Mouse (Mus musculus) neural tube, embryonic 12.5 days (tissue): ENCODE measurements around the gene Aldh1l1. TPM values are rescaled to one million over a fixed set of nuclear protein-coding genes. Genes with fewer than 3 reads are reported as not detected.

ENCODE experiments used
- ATAC-seq: fragments of 200-750 bp; cut with Nextera tagmentation; 2 replicates; pipeline ENCODE4 v1.8.0; 2017; ENCODE audit warnings: low read depth, mild to moderate bottlenecking, moderate TSS enrichment, moderate library complexity; ENCODE audit not compliant: low FRiP score
- H3K27ac ChIP-seq: fragments of 300-500 bp; sonication (generic); 2 replicates; pipeline ENCODE4 v1.5.1; 2016
- H3K27me3 ChIP-seq: fragments of 300-500 bp; sonication (generic); replicated peaks from 2 replicates; pipeline ENCODE4 v1.6.1; 2016; ENCODE audit warnings: mild to moderate bottlenecking
- H3K36me3 ChIP-seq: fragments of 300-500 bp; sonication (generic); 2 replicates; pipeline ENCODE4 v1.6.1; 2016; ENCODE audit warnings: mild to moderate bottlenecking
- H3K4me1 ChIP-seq: fragments of 300-500 bp; sonication (generic); 2 replicates; pipeline ENCODE4 v1.6.1; 2016
- H3K4me2 ChIP-seq: fragments of 300-500 bp; sonication (generic); replicated peaks from 2 replicates; pipeline ENCODE4 v1.6.1; 2016; ENCODE audit warnings: mild to moderate bottlenecking
- H3K4me3 ChIP-seq: fragments of 300-500 bp; sonication (generic); 2 replicates; pipeline ENCODE4 v1.5.1; 2016
- H3K9ac ChIP-seq: fragments of 300-500 bp; sonication (generic); 2 replicates; pipeline ENCODE4 v1.6.1; 2016; ENCODE audit warnings: mild to moderate bottlenecking
- H3K9me3 ChIP-seq: fragments of 300-500 bp; sonication (generic); 2 replicates; pipeline ENCODE4 v1.6.1; 2016; ENCODE audit warnings: mild to moderate bottlenecking
- WGBS: fragments of 180-500 bp; shearing (Covaris S2); methylation state at CpG from one replicate; pipeline ENCODE4 v1.1.7; 2016; 5-methylcytosine and 5-hydroxymethylcytosine counted together
- polyA plus RNA-seq: library from polyadenylated mRNA; unstranded; fragments of >200 nt; fragmentation: Nextera tagmentation; extraction: Ambion mirVana; gene quantifications from 2 replicates; pipeline ENCODE4 v1.2.1, GENCODE M21; 2016

The Aldh1l1 gene
- polyA plus RNA-seq, 1 experiment from 2014 or later: 9.5 TPM

DNA sequence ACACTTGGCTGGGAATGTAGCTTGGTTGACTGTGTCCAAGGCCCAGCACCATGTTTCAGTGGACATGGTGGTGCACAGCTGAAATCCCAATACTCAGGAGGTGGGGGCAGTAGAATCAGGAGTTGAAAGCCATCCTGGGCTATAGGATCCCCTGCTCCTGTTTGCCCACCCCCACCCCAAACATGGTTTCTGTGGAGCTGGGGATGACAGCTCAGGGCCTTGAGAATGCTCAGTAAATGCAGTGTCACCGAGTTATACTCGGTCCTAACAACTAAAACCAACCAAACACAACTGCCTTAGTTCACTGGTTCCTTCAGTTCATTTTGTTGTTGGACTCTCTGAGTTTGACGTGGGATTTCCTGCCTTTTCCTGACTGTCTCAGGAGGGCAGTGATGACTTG, 156.8 kb downstream of the Aldh1l1 start:
- Histone ChIP-seq H3K27me3 (no peaks in the 10 kb centered on the region), H3K4me1 (0 out of 2 replicates have a peak, but pooled peaks cover 7% of the 10 kb centered on the region), H3K9ac (no peak overlapping the region), H3K9me3 (no peaks in the 10 kb centered on the region), H3K27ac (no peak overlapping the region), H3K4me2 (no peak overlapping the region), H3K36me3 (no peaks in the 10 kb centered on the region), H3K4me3 (no peak overlapping the region)
- WGBS: 80% methylated on average over 3 of the region's 3 CpGs
- ATAC-seq: no peak

DNA sequence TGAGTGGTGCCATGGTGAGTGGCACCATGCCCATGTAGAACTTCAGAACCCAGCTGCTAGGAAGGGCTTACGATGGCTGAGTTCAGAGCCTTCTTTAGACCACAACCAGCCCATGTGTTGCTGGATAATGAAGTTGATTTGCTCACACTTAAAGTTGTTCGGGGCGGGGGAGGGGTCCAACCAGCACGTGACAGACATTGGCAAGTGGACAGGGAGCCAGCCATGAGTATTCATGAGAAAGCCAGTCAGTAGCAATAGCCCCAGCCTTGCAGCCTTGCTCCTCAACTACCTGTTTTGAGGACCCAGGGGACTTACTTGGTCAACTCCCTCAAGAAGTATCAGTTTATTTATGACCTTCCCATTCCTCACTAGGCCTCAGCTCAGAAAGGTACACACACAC, 158.7 kb downstream of the Aldh1l1 start:
- H3K9me3 ChIP-seq: no peaks in the 10 kb centered on the region
- H3K36me3 ChIP-seq: no peaks in the 10 kb centered on the region
- 0 out of 2 replicates have a peak, but pooled peaks cover 7% of the 10 kb centered on the region for H3K4me1 ChIP-seq
- no peak for ATAC-seq
- no peak overlapping the region for H3K4me3 ChIP-seq
- WGBS: 78% methylated on average over 4 of the region's 4 CpGs
- no peaks in the 10 kb centered on the region for H3K27me3 ChIP-seq
- H3K4me2 ChIP-seq: no peak overlapping the region
- H3K27ac ChIP-seq: no peak overlapping the region
- no peak overlapping the region for H3K9ac ChIP-seq

DNA sequence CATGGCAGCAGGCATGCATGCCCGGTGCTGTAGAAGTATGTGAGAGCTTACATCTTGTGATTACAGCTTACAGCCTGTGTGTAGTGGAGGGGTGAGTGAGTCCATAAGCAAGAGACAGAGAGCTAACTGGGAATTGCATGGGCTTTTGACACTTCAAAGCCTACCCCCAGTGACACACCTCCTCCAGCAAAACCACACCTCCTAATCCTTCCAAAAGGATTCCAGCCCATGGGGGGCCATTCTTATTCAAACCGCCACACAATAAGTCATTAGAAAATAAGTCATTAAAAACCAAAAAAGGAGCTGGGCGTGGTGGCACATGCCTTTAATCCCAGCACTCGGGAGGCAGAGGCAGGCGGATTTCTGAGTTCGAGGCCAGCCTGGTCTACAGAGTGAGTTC, 162.2 kb downstream of the Aldh1l1 start:
- H3K4me3 ChIP-seq: no peak overlapping the region
- no peak overlapping the region for H3K4me2 ChIP-seq
- H3K4me1 ChIP-seq: 0 out of 2 replicates have a peak, but pooled peaks cover 7% of the 10 kb centered on the region
- no peaks in the 10 kb centered on the region for H3K9me3 ChIP-seq
- H3K27me3 ChIP-seq: no peaks in the 10 kb centered on the region
- H3K9ac ChIP-seq: no peak overlapping the region
- no peak overlapping the region for H3K27ac ChIP-seq
- no peak for ATAC-seq
- no peaks in the 10 kb centered on the region for H3K36me3 ChIP-seq
- WGBS: 93% methylated on average over 6 of the region's 6 CpGs

DNA sequence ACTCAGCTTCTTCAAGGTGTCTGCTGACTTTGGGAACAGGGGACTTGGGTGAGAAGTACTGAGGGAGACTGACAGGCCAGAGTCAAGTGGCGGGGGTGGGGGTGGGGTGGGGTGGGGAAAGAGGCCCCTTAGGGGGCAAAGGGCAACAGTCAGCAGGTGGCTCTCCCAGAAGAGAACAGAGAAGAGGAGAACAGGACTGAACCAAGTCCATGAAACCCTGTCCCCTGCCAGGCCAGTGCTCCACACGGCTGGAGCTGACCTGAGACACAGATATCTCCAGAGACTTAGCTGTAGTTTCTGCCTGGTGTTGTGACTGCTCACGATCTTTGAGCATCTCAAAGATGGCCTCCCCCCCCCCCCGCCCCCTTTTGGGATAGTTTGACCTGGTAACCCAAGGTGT, 163.1 kb downstream of the Aldh1l1 start:
- Histone ChIP-seq H3K4me3 (no peak overlapping the region), H3K27me3 (no peaks in the 10 kb centered on the region), H3K36me3 (no peaks in the 10 kb centered on the region), H3K9me3 (no peaks in the 10 kb centered on the region), H3K27ac (no peak overlapping the region), H3K4me2 (no peak overlapping the region), H3K9ac (no peak overlapping the region), H3K4me1 (0 out of 2 replicates have a peak, but pooled peaks cover 7% of the 10 kb centered on the region)
- no peak for ATAC-seq
- WGBS: 83% methylated on average over 4 of the region's 4 CpGs

Other genes with a start within 250 kb of the Aldh1l1 start
- gene Vmn1r54, start 240.1 kb upstream of the Aldh1l1 start, polyA plus RNA-seq: not detected in 2 replicates
- not detected in 2 replicates for gene BC048671, start 185.2 kb upstream of the Aldh1l1 start, polyA plus RNA-seq
- gene Chst13, start 161.2 kb upstream of the Aldh1l1 start, polyA plus RNA-seq: not detected in 2 replicates
- not detected in 2 replicates for gene Uroc1, start 153.1 kb upstream of the Aldh1l1 start, polyA plus RNA-seq
- 13.0 and 13.3 TPM in 2 replicates for gene Zxdc, start 116.9 kb upstream of the Aldh1l1 start, polyA plus RNA-seq
- gene Cfap100, start 57.6 kb upstream of the Aldh1l1 start, polyA plus RNA-seq: 2.1 and 2.9 TPM in 2 replicates
- 6.1 and 6.6 TPM in 2 replicates for gene Klf15, start 23.9 kb upstream of the Aldh1l1 start, polyA plus RNA-seq
- 4.0 and 4.1 TPM in 2 replicates for gene Slc41a3, start 118.3 kb downstream of the Aldh1l1 start, polyA plus RNA-seq